Mouse (Mus musculus) limb, embryonic 15.5 days (tissue): ENCODE results near the gene Rab4a. TPM values are rescaled to one million over a fixed set of nuclear protein-coding genes. Genes with fewer than 3 reads are reported as not detected.

Experiments
- ATAC-seq: fragments of 200-750 bp; cut with Nextera tagmentation; 2 replicates; pipeline ENCODE4 v1.8.0; 2017; ENCODE audit warnings: low read depth, moderate TSS enrichment; ENCODE audit not compliant: insufficient number of reproducible peaks, low FRiP score, low TSS enrichment
- H3K27ac ChIP-seq: fragments of 300-500 bp; sonication (generic); 2 replicates; pipeline ENCODE4 v1.5.1; 2015; ENCODE audit warnings: moderate library complexity, mild to moderate bottlenecking, inconsistent platforms
- H3K27me3 ChIP-seq: fragments of 300-500 bp; sonication (generic); 2 replicates; pipeline ENCODE4 v1.6.1; 2015; ENCODE audit warnings: inconsistent platforms
- H3K36me3 ChIP-seq: fragments of 300-500 bp; sonication (generic); 2 replicates; pipeline ENCODE4 v1.6.1; 2015; ENCODE audit warnings: inconsistent platforms
- H3K4me1 ChIP-seq: fragments of 300-500 bp; sonication (generic); 2 replicates; pipeline ENCODE4 v1.6.1; 2015; ENCODE audit warnings: inconsistent platforms
- H3K4me2 ChIP-seq: fragments of 300-500 bp; sonication (generic); 2 replicates; pipeline ENCODE4 v1.6.1; 2015; ENCODE audit warnings: mild to moderate bottlenecking, inconsistent platforms
- H3K4me3 ChIP-seq: fragments of 300-500 bp; sonication (generic); 2 replicates; pipeline ENCODE4 v1.5.1; 2015; ENCODE audit warnings: mild to moderate bottlenecking, inconsistent platforms
- H3K9ac ChIP-seq: fragments of 300-500 bp; sonication (generic); 2 replicates; pipeline ENCODE4 v1.6.1; 2015; ENCODE audit warnings: inconsistent platforms
- H3K9me3 ChIP-seq: fragments of 300-500 bp; sonication (generic); 2 replicates; pipeline ENCODE4 v1.6.1; 2016; ENCODE audit warnings: inconsistent platforms
- WGBS: fragments of 180-500 bp; shearing (Covaris S2); methylation state at CpG from one replicate; pipeline ENCODE4 v1.1.7; 2015; 5-methylcytosine and 5-hydroxymethylcytosine counted together
- polyA plus RNA-seq: library from polyadenylated mRNA; unstranded; fragments of >200 nt; fragmentation: Nextera tagmentation; extraction: Ambion mirVana; gene quantifications from 2 replicates; pipeline ENCODE4 v1.2.1, GENCODE M21; 2015

Gene Rab4a
- polyA plus RNA-seq, 1 experiment from 2014 or later: 40.6 TPM

GRCm38 (mm10) chr8:123880821-123881350 lies 75.1 kb downstream of the Rab4a start:
- Histone ChIP-seq H3K9me3 (no peaks in the 10 kb centered on the region), H3K9ac (no peak overlapping the region), H3K4me1 (peaks cover 14% of the 10 kb centered on the region), H3K4me2 (no peak overlapping the region), H3K4me3 (no peak overlapping the region), H3K27ac (no peak overlapping the region), H3K36me3 (no peaks in the 10 kb centered on the region), H3K27me3 (peaks cover 10% of the 10 kb centered on the region)
- WGBS: 43% methylated on average over 4 of the region's 4 CpGs
- no peak for ATAC-seq

- H3K36me3 ChIP-seq: no peaks in the 10 kb centered on the region
- H3K4me1 ChIP-seq: peaks cover 14% of the 10 kb centered on the region
- H3K4me3 ChIP-seq: no peak overlapping the region
- H3K9ac ChIP-seq: no peak overlapping the region
- H3K4me2 ChIP-seq: no peak overlapping the region
- H3K27me3 ChIP-seq: peaks cover 10% of the 10 kb centered on the region
- H3K9me3 ChIP-seq: no peaks in the 10 kb centered on the region
- no peak for ATAC-seq
- peak overlapping the region; percentile 1; the same call in 1 of the 2 replicates for H3K27ac ChIP-seq
- 61% methylated on average over 2 of the region's 2 CpGs for WGBS
Measured at GRCm38 (mm10) chr8:123882412-123882811, 76.6 kb downstream of the Rab4a start.

GRCm38 (mm10) chr8:123883094-123883493 lies 77.3 kb downstream of the Rab4a start:
- WGBS: 57% methylated on average over 4 of the region's 4 CpGs
- Histone ChIP-seq H3K36me3 (no peaks in the 10 kb centered on the region), H3K9me3 (no peaks in the 10 kb centered on the region), H3K27me3 (peaks cover 10% of the 10 kb centered on the region), H3K4me1 (peaks cover 14% of the 10 kb centered on the region), H3K27ac (no peak overlapping the region), H3K4me2 (no peak overlapping the region), H3K9ac (no peak overlapping the region), H3K4me3 (no peak overlapping the region)
- ATAC-seq: peak; percentile 46; the same call in 1 of the 2 replicates

Other genes starting within 250 kb of the Rab4a start
- 10.8 and 10.9 TPM in 2 replicates for gene Rhou, start 152.1 kb upstream of the Rab4a start, polyA plus RNA-seq
- gene Ccsap, start 54.2 kb downstream of the Rab4a start, polyA plus RNA-seq: 2.6 and 3.0 TPM in 2 replicates
- gene Acta1, start 88.8 kb downstream of the Rab4a start, polyA plus RNA-seq: 949 and 3,391 TPM in 2 replicates
- gene Nup133, start 143.3 kb downstream of the Rab4a start, polyA plus RNA-seq: 25.5 and 27.0 TPM in 2 replicates
- gene Abcb10, start 177.1 kb downstream of the Rab4a start, polyA plus RNA-seq: 14.2 and 17.7 TPM in 2 replicates
- 30.1 and 34.4 TPM in 2 replicates for gene Taf5l, start 215.4 kb downstream of the Rab4a start, polyA plus RNA-seq
- gene Urb2, start 215.5 kb downstream of the Rab4a start, polyA plus RNA-seq: 4.7 and 5.0 TPM in 2 replicates